Mouse (Mus musculus): ENCODE data around the gene Krtap3-2. TPM values are rescaled to one million over a fixed set of nuclear protein-coding genes. Genes with fewer than 3 reads are reported as not detected.

Gene Krtap3-2
- polyA plus RNA-seq, 1 experiment from 2014 or later, result not detected

DNA sequence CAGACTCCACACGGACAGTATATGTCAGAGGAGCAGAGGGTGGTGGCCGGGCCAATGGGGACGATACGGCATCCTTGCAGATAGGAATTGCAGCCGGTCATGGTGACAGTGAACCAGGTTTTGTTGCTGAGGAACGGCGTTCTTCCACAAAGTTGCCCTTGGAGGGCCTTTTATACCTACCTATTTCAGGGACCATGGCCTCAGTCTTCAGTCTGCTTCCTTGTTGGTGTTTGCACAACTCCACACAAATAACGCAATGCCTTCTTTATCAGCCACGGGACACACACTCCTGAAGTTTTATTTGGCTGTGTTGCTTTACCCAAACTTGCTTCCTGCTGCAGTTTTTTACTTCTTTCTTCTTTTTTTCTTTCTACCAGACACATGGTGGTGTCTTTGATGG, 2.7 kb upstream of the Krtap3-2 start, which contains the start of gene Gm11939:
Gm11939 (minus strand) TSS at position 101 of the 400 bp plus-strand sequence.
- H3K4me2 ChIP-seq, result no peak within 1 kb of the TSS
- ATAC-seq, result no peak
- no peak within 1 kb of the TSS for H3K27ac ChIP-seq
- H3K4me1 ChIP-seq, result no peaks in the 10 kb centered on the region
- no peak within 1 kb of the TSS for H3K9ac ChIP-seq
- no peaks in the 10 kb centered on the region for H3K9me3 ChIP-seq (replicated peaks)
- H3K4me3 ChIP-seq, result no peak within 1 kb of the TSS
- no peaks in the 10 kb centered on the region for H3K36me3 ChIP-seq (ENCODE audit: poor library complexity, severe bottlenecking)
- no peaks in the 10 kb centered on the region for H3K27me3 ChIP-seq
- 91% methylated on average over 9 of the region's 9 CpGs for WGBS

DNA sequence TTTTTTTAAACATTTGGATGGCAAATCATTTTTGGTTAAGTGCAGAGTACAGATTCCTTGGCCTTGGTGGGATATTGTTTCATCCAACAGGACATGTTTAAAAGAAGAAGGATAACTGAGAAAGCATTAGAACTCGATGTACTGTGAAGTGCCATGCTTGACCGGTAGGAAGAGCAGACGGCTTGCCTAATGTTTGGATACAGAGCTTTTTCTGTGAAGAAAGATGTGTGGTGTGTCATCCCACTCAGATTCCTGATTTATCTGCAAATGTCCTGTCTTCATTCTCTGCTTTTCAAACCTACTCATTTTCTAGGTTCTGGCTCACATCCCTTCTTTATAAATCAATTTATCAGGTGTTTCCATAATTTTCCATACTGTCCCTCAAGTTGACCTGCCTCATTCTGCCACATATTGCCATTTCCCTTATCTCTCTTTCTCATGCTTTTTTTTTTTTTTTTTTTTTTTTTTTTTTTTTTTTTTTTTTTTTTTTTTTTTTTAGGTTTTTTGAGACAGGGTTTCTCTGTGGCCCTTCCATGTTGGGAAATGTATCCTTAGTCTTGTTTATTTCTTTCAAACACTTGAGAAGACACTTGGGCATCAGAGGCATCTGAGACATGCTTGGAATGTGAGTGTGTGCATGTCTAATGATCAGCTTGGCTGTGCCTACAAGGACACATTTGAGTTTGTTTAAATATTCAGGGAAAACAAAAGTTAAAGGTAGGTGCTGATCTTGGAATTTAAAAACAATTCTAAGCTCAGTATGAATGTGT, 1.5 kb upstream of the Krtap3-2 start:
- no peaks in the 10 kb centered on the region for H3K36me3 ChIP-seq (ENCODE audit: poor library complexity, severe bottlenecking)
- no peak overlapping the region for H3K9ac ChIP-seq
- WGBS, result 87% methylated on average over 3 of the region's 3 CpGs
- H3K27ac ChIP-seq, result no peak overlapping the region
- no peaks in the 10 kb centered on the region for H3K9me3 ChIP-seq (replicated peaks)
- H3K27me3 ChIP-seq, result no peaks in the 10 kb centered on the region
- no peaks in the 10 kb centered on the region for H3K4me1 ChIP-seq
- no peak overlapping the region for H3K4me2 ChIP-seq
- ATAC-seq, result no peak
- no peak overlapping the region for H3K4me3 ChIP-seq

DNA sequence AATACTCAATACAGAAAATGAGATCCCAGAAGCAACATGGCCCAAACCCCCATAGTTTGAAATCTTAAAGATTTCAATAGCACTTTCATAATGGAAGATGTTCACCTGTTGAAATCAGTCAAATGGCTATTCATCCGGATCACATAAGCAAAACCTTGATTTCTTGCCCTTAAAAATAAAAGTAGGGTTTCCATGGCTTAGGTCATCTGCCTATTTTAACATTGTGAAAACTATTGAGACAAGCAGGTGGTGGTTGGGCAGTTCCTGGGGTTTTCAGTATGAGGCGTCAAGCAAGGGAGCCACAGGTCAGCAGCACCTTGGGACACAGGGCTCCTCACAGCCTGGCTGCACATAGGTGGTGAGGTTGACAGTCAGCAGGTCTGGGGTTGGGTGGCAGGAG, 458 bp downstream of the Krtap3-2 start:
- H3K4me3 ChIP-seq, result no peak overlapping the region
- H3K27me3 ChIP-seq, result 0 out of 2 replicates have a peak, but pooled peaks cover 7% of the 10 kb centered on the region
- H3K9ac ChIP-seq, result no peak overlapping the region
- no peaks in the 10 kb centered on the region for H3K36me3 ChIP-seq (ENCODE audit: poor library complexity, severe bottlenecking)
- no peaks in the 10 kb centered on the region for H3K4me1 ChIP-seq
- 89% methylated on average over 2 of the region's 2 CpGs for WGBS
- H3K4me2 ChIP-seq, result no peak overlapping the region
- H3K27ac ChIP-seq, result no peak overlapping the region
- ATAC-seq, result no peak
- no peaks in the 10 kb centered on the region for H3K9me3 ChIP-seq (replicated peaks)

DNA sequence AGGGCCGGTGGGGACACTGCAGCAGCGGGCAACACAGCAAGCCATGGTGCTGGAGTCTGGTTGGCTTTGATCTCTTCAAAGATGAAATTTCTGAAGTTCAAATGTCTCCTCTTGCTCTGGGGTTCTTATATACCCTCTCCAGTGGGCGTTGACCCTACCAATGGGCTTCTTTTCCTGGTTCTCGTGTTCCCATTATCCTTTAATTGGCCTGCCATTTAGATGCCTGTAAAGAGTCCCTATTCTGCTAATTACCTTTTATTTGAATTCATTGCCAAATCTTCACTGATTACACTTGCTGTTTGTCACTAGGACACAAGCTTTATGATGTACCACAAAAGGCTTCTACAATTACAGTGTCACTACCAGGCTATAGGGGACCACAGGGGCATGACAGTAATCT, 5.9 kb downstream of the Krtap3-2 start, which contains the start of gene Krtap3-3:
Krtap3-3 (minus strand) TSS at position 101 of the 400 bp plus-strand sequence.
- H3K27ac ChIP-seq, result no peak within 1 kb of the TSS
- H3K4me3 ChIP-seq, result no peak within 1 kb of the TSS
- peaks cover 4% of the 10 kb centered on the region; the same call in 1 of the 2 replicates for H3K4me1 ChIP-seq
- no peaks in the 10 kb centered on the region for H3K36me3 ChIP-seq (ENCODE audit: poor library complexity, severe bottlenecking)
- no peak within 1 kb of the TSS for H3K9ac ChIP-seq
- 0 out of 2 replicates have a peak, but pooled peaks cover 7% of the 10 kb centered on the region for H3K27me3 ChIP-seq
- no peaks in the 10 kb centered on the region for H3K9me3 ChIP-seq (replicated peaks)
- no peak for ATAC-seq
- H3K4me2 ChIP-seq, result no peak within 1 kb of the TSS
- WGBS, result 44% methylated on average over 4 of the region's 4 CpGs

DNA sequence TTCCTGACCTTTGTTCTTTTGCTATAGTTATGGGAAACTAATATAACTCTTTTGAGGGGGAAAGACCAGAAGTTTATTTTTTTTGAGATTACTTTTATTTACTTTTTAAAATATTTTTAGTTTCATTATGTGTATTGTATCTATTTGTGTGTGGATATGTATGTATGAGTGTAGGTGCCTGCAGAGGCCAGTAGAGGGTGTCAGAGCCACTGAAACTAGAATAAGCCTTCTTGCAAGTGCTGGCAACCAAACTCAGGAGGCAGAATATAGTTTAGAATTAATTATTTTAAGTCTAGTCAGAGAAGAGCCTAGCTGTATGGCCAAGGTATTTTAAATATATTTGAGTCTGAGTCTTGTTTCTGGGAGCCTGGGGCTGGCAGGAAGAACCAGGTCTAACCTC, 8.8 kb downstream of the Krtap3-2 start:
- Histone ChIP-seq H3K36me3 (ENCODE audit: poor library complexity, severe bottlenecking) (no peaks in the 10 kb centered on the region), H3K27me3 (0 out of 2 replicates have a peak, but pooled peaks cover 7% of the 10 kb centered on the region), H3K9me3 (replicated peaks) (no peaks in the 10 kb centered on the region), H3K4me2 (no peak overlapping the region), H3K4me3 (no peak overlapping the region), H3K27ac (no peak overlapping the region), H3K9ac (no peak overlapping the region), H3K4me1 (peaks cover 4% of the 10 kb centered on the region; the same call in 1 of the 2 replicates)
- no peak for ATAC-seq

DNA sequence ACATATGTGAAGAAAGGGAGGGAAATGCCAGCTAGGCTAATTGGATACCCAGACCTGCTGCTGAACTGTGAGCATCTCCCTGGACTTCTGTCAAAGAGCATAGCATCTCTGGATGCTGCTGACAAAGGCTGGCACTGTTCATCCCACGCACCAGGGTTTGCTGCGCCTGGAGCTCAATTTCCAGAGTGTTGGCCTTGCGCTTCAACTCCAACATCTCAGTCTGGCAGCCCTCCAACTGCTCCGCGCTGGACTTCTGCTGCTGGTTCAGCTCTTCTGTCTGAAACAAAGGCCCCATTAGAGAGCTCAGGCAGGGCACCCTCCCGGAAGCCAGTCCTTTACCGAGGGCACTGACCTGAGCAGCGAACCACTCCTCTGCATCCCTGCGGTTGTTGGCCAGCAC, 16.9 kb downstream of the Krtap3-2 start:
- peaks cover 7% of the 10 kb centered on the region; the same call in 1 of the 2 replicates for H3K4me1 ChIP-seq
- no peak for ATAC-seq
- no peak overlapping the region; the same call in 1 of the 2 replicates for H3K27ac ChIP-seq
- H3K36me3 ChIP-seq (ENCODE audit: poor library complexity, severe bottlenecking), result no peaks in the 10 kb centered on the region
- 53% methylated on average over 9 of the region's 9 CpGs for WGBS
- no peak overlapping the region for H3K9ac ChIP-seq
- H3K9me3 ChIP-seq (replicated peaks), result no peaks in the 10 kb centered on the region
- no peak overlapping the region for H3K4me2 ChIP-seq
- no peaks in the 10 kb centered on the region for H3K27me3 ChIP-seq
- no peak overlapping the region for H3K4me3 ChIP-seq

DNA sequence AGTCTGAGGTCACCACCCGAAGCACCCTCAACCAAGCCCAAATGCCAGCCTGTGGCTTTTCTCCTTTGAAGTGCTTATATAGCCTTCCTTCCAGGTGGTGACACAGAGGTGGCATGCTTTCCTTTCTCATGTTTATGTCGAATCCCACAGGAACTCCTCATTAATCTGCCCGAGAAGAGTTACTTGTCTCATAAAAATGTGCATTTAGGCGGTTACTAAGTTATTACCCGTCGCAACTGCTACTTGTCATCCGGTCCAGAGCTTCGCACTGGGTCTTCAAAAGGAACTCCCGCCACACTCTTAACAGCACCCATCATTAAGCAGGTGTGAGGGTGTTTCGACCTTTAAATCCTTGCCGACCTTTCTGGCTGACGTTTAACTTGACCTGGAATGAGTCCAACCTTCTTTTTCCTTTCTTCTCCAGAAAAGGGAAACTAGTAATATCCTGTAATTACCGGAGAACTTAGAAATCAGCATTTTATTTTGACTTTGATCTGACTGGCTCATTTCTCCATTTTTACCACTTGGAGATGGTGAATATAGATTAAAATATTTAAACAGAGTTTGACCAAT, 35.3 kb downstream of the Krtap3-2 start, which contains the start of gene Krt39:
Krt39 (minus strand) TSS at position 51 of the 573 bp plus-strand sequence.
- no peak for ATAC-seq
- Histone ChIP-seq H3K9ac (no peak within 1 kb of the TSS), H3K4me3 (no peak within 1 kb of the TSS), H3K27ac (no peak within 1 kb of the TSS), H3K4me2 (no peak within 1 kb of the TSS), H3K9me3 (replicated peaks) (no peaks in the 10 kb centered on the region), H3K27me3 (no peaks in the 10 kb centered on the region), H3K36me3 (ENCODE audit: poor library complexity, severe bottlenecking) (no peaks in the 10 kb centered on the region), H3K4me1 (no peaks in the 10 kb centered on the region)
- WGBS, result 91% methylated on average over 13 of the region's 13 CpGs

DNA sequence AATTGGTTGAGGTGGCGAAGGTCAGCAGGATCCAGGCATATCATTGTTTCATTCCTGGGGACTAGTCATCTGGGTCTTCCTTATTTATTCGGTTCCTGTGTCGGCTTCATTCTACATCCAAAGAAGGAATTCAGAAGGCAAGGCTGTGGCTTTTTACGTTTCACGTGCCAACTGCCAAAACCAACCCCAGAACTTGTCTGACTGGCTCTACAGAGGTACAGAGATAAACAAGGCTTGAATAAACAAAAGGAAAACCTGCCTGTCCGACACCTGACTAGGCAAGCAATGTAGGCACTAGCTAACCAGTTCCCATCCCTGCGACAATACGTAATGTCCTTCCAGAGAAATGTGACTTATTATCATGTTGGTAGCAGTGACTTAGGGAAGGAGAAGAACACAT, 42.6 kb downstream of the Krtap3-2 start:
- Histone ChIP-seq H3K9ac (no peak overlapping the region), H3K4me2 (no peak overlapping the region), H3K27me3 (no peaks in the 10 kb centered on the region), H3K27ac (no peak overlapping the region), H3K4me3 (no peak overlapping the region), H3K4me1 (no peaks in the 10 kb centered on the region), H3K36me3 (ENCODE audit: poor library complexity, severe bottlenecking) (no peaks in the 10 kb centered on the region), H3K9me3 (replicated peaks) (no peaks in the 10 kb centered on the region)
- WGBS, result 90% methylated on average over 8 of the region's 8 CpGs
- ATAC-seq, result no peak

Other genes with a start within 250 kb of the Krtap3-2 start
- gene Krt25, start 233.9 kb downstream of the Krtap3-2 start, polyA plus RNA-seq (2015; fragmentation: Nextera tagmentation; extraction: Ambion mirVana), result not detected in 2 replicates
- gene Krt26, start 218.9 kb downstream of the Krtap3-2 start, polyA plus RNA-seq (2015; fragmentation: Nextera tagmentation; extraction: Ambion mirVana), result 0.09 TPM in 1 of 2 replicates, not detected in the other
- not detected in 2 replicates for gene Krt27, start 205.7 kb downstream of the Krtap3-2 start, polyA plus RNA-seq (2015; fragmentation: Nextera tagmentation; extraction: Ambion mirVana)
- gene Krt28, start 181.9 kb downstream of the Krtap3-2 start, polyA plus RNA-seq (2015; fragmentation: Nextera tagmentation; extraction: Ambion mirVana), result 0.17 and 0.21 TPM in 2 replicates
- 31.4 and 39.8 TPM in 2 replicates for gene Krt10, start 167.5 kb downstream of the Krtap3-2 start, polyA plus RNA-seq (2015; fragmentation: Nextera tagmentation; extraction: Ambion mirVana)
- gene Krt12, start 134.6 kb downstream of the Krtap3-2 start, polyA plus RNA-seq (2015; fragmentation: Nextera tagmentation; extraction: Ambion mirVana), result 0.15 TPM in 1 of 2 replicates, not detected in the other
- 0.11 TPM in 1 of 2 replicates, not detected in the other for gene Krt20, start 118.7 kb downstream of the Krtap3-2 start, polyA plus RNA-seq (2015; fragmentation: Nextera tagmentation; extraction: Ambion mirVana)
- gene Krt23, start 63.7 kb downstream of the Krtap3-2 start, polyA plus RNA-seq (2015; fragmentation: Nextera tagmentation; extraction: Ambion mirVana), result not detected in 2 replicates
- gene Krt39, start 35.5 kb downstream of the Krtap3-2 start, polyA plus RNA-seq (2015; fragmentation: Nextera tagmentation; extraction: Ambion mirVana), result not detected in 2 replicates
- gene Krt40, start 13.7 kb downstream of the Krtap3-2 start, polyA plus RNA-seq (2015; fragmentation: Nextera tagmentation; extraction: Ambion mirVana), result not detected in 2 replicates
- not detected in 2 replicates for gene Krtap3-3, start 6.0 kb downstream of the Krtap3-2 start, polyA plus RNA-seq (2015; fragmentation: Nextera tagmentation; extraction: Ambion mirVana)
- not detected in 2 replicates for gene Gm11939, start 2.6 kb upstream of the Krtap3-2 start, polyA plus RNA-seq (2015; fragmentation: Nextera tagmentation; extraction: Ambion mirVana)
- gene Krtap3-1, start 9.8 kb upstream of the Krtap3-2 start, polyA plus RNA-seq (2015; fragmentation: Nextera tagmentation; extraction: Ambion mirVana), result not detected in 2 replicates
- not detected in 2 replicates for gene Krtap1-5, start 24.2 kb upstream of the Krtap3-2 start, polyA plus RNA-seq (2015; fragmentation: Nextera tagmentation; extraction: Ambion mirVana)
- not detected in 2 replicates for gene Krtap1-4, start 26.8 kb upstream of the Krtap3-2 start, polyA plus RNA-seq (2015; fragmentation: Nextera tagmentation; extraction: Ambion mirVana)
- gene Krtap1-3, start 34.5 kb upstream of the Krtap3-2 start, polyA plus RNA-seq (2015; fragmentation: Nextera tagmentation; extraction: Ambion mirVana), result not detected in 2 replicates
- not detected in 2 replicates for gene Krtap9-3, start 41.3 kb upstream of the Krtap3-2 start, polyA plus RNA-seq (2015; fragmentation: Nextera tagmentation; extraction: Ambion mirVana)
- not detected in 2 replicates for gene Gm11938, start 46.5 kb upstream of the Krtap3-2 start, polyA plus RNA-seq (2015; fragmentation: Nextera tagmentation; extraction: Ambion mirVana)
- not detected in 2 replicates for gene Gm11937, start 53.3 kb upstream of the Krtap3-2 start, polyA plus RNA-seq (2015; fragmentation: Nextera tagmentation; extraction: Ambion mirVana)
- gene Krtap2-4, start 58.0 kb upstream of the Krtap3-2 start, polyA plus RNA-seq (2015; fragmentation: Nextera tagmentation; extraction: Ambion mirVana), result not detected in 2 replicates
- gene Gm11562, start 63.6 kb upstream of the Krtap3-2 start, polyA plus RNA-seq (2015; fragmentation: Nextera tagmentation; extraction: Ambion mirVana), result not detected in 2 replicates
- not detected in 2 replicates for gene Krtap4-1, start 71.4 kb upstream of the Krtap3-2 start, polyA plus RNA-seq (2015; fragmentation: Nextera tagmentation; extraction: Ambion mirVana)
- gene Krtap4-2, start 78.2 kb upstream of the Krtap3-2 start, polyA plus RNA-seq (2015; fragmentation: Nextera tagmentation; extraction: Ambion mirVana), result not detected in 2 replicates
- not detected in 2 replicates for gene Krtap4-7, start 87.2 kb upstream of the Krtap3-2 start, polyA plus RNA-seq (2015; fragmentation: Nextera tagmentation; extraction: Ambion mirVana)
- not detected in 2 replicates for gene Gm11555, start 93.4 kb upstream of the Krtap3-2 start, polyA plus RNA-seq (2015; fragmentation: Nextera tagmentation; extraction: Ambion mirVana)
- gene Gm11563, start 102.1 kb upstream of the Krtap3-2 start, polyA plus RNA-seq (2015; fragmentation: Nextera tagmentation; extraction: Ambion mirVana), result not detected in 2 replicates
- not detected in 2 replicates for gene Krtap4-6, start 109.1 kb upstream of the Krtap3-2 start, polyA plus RNA-seq (2015; fragmentation: Nextera tagmentation; extraction: Ambion mirVana)
- gene Gm14190, start 133.9 kb upstream of the Krtap3-2 start, polyA plus RNA-seq (2015; fragmentation: Nextera tagmentation; extraction: Ambion mirVana), result not detected in 2 replicates
- not detected in 2 replicates for gene Gm14180, start 177.4 kb upstream of the Krtap3-2 start, polyA plus RNA-seq (2015; fragmentation: Nextera tagmentation; extraction: Ambion mirVana)
- gene Gm11595, start 216.1 kb upstream of the Krtap3-2 start, polyA plus RNA-seq (2015; fragmentation: Nextera tagmentation; extraction: Ambion mirVana), result not detected in 2 replicates
- gene Krtap4-8, start 223.9 kb upstream of the Krtap3-2 start, polyA plus RNA-seq (2015; fragmentation: Nextera tagmentation; extraction: Ambion mirVana), result not detected in 2 replicates
- gene Krtap4-9, start 228.3 kb upstream of the Krtap3-2 start, polyA plus RNA-seq (2015; fragmentation: Nextera tagmentation; extraction: Ambion mirVana), result not detected in 2 replicates
- not detected in 2 replicates for gene Gm11596, start 236.6 kb upstream of the Krtap3-2 start, polyA plus RNA-seq (2015; fragmentation: Nextera tagmentation; extraction: Ambion mirVana)
- not detected in 2 replicates for gene Gm11569, start 242.1 kb upstream of the Krtap3-2 start, polyA plus RNA-seq (2015; fragmentation: Nextera tagmentation; extraction: Ambion mirVana)
- gene Gm11554, start 247.6 kb upstream of the Krtap3-2 start, polyA plus RNA-seq (2015; fragmentation: Nextera tagmentation; extraction: Ambion mirVana), result not detected in 2 replicates